Mouse (Mus musculus): ENCODE results near the gene Kcnh4. TPM values are rescaled to one million over a fixed set of nuclear protein-coding genes. Genes with fewer than 3 reads are reported as not detected.
A peak's percentile ranks its signal among the peaks of the same experiment; 100 is the strongest.

Kcnh4 gene
- total RNA-seq, 2 experiments from 2014 or later = 1.8 to 2.8 TPM

DNA sequence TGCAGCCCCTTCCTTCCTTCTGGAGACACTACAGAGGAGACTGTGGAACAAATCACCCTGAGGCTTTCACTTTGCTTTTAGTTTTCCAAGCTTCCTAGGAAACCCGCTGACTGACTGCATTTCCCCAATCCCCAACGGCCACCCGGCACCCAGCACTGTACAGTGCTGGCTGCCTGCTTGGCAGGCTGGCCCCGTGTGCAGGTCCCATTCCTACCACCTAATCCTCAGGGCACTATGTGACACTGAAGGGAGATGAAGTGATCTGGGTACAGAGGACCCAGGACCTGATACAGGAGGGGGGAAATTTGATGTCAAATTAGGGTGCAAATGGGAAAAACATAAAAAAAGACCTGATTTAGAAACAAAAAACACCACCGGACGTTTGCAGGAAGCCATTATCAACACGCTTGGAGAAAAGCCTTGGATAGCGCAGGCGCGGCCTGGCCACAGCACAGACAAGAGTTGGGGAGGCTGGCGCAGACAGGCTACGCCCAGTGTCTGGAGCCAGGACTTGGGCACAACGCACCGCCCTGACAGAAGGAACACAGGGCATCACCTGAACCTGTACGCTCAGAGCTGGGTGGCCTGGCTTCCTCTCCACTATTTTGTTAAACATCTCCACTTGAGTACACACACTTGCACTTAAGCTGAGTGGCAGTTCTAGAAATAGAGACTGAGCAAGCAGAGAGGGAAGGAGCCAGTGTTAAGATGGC is 22.2 kb upstream of the Kcnh4 start:
- no peak for TF ChIP-seq CTCF (conservative IDR thresholded peaks at IDR 0.05)
- H3K4me3 ChIP-seq = no peak overlapping the region
- no peak overlapping the region for H3K27ac ChIP-seq
- no peak for DNase-seq (ENCODE audit: low spot score in 2 of 2)

GRCm38 (mm10) chr11:100780247-100780646 is 20.5 kb upstream of the Kcnh4 start:
- DNase-seq (ENCODE audit: low spot score in 2 of 2) = no peak
- Histone ChIP-seq H3K27ac (no peak overlapping the region), H3K4me3 (no peak overlapping the region)
- no peak for TF ChIP-seq CTCF (conservative IDR thresholded peaks at IDR 0.05)

DNA sequence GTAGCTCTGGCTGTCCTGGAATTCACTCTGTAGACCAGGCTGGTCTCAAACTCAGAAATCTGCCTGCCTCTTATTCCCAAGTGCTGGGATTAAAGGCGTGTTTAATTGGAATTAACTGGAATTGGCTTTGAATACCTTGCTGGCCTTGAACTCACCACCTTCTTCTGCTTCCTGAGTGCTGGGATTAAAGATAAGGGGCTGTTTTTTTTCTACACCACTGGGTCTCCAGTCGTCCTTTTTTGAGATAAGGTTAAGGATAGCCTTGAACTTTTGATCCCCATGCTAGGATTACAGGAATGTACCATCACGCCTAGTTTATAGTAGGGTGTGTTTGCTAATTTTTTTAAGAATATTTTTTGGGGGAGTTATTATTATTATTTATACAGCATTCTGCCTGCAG is 18.3 kb upstream of the Kcnh4 start:
- H3K27ac ChIP-seq = no peak overlapping the region
- H3K4me3 ChIP-seq = no peak overlapping the region
- no peak for TF ChIP-seq CTCF (conservative IDR thresholded peaks at IDR 0.05)
- no peak for DNase-seq (ENCODE audit: low spot score in 2 of 2)

DNA sequence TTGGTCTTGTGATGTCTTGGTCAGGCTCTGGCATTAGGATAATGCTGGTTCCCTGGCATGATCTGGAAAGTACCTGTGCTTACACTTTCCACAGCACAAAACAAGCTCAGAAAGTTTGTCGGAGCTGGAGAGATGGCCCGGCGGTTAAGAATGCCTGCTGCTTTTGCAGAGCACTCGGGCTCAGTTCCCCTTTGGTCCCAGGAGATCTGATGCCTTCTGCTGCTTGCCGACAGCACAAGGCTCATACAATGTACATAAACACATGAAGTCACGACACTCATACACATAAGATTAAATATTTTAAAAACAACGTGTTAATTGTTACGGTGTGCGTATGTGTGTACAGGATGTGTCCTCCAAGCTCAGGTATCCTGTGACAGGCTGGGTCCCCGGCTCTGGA is 16.2 kb upstream of the Kcnh4 start:
- Histone ChIP-seq H3K27ac (no peak overlapping the region), H3K4me3 (no peak overlapping the region)
- TF ChIP-seq CTCF (conservative IDR thresholded peaks at IDR 0.05) = no peak
- DNase-seq (ENCODE audit: low spot score in 2 of 2) = no peak

GRCm38 (mm10) chr11:100774261-100774660 is 14.5 kb upstream of the Kcnh4 start:
- TF ChIP-seq CTCF (conservative IDR thresholded peaks at IDR 0.05) = no peak

GRCm38 (mm10) chr11:100770646-100771408 is 11.1 kb upstream of the Kcnh4 start, which contains the start of gene Ghdc:
TSS of gene Ghdc (minus strand) at chr11:100770957.
- TF ChIP-seq CTCF (conservative IDR thresholded peaks at IDR 0.05) = no peak
- Histone ChIP-seq H3K4me3 (peak within 1 kb of the TSS; percentile 66), H3K27ac (peak within 1 kb of the TSS; percentile 87)
- DNase-seq (ENCODE audit: low spot score in 2 of 2) = peak; percentile 67 to 79

More at GRCm38 (mm10) chr11:100774261-100774660, 14.5 kb upstream of the Kcnh4 start:
- no peak for DNase-seq (ENCODE audit: low spot score in 2 of 2)
- Histone ChIP-seq H3K4me3 (no peak overlapping the region), H3K27ac (no peak overlapping the region)

DNA sequence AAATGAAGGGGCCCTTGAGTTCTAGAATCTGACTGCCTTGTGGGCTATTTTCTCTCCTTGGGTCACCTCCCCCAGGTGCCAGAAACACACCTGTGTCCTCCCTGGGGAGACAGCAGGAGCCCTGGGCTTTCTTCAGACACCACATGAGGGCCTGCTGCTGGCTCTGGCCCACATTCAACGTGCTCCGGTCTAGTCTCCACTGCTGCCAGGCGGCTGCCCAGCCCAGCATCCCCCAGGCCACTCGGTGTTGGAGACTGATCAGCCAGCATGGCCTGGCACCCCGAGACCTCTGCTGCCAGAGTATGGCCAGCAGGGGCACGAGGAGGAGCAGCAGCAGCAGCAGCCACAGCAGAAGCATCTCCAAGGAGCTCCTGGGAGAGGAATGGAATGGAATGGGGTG is 10.2 kb upstream of the Kcnh4 start:
- no peak for DNase-seq (ENCODE audit: low spot score in 2 of 2)
- H3K4me3 ChIP-seq = peak overlapping the region; percentile 66
- no peak for TF ChIP-seq CTCF (conservative IDR thresholded peaks at IDR 0.05)
- H3K27ac ChIP-seq = peak overlapping the region; percentile 87

GRCm38 (mm10) chr11:100767871-100768270 is 8.1 kb upstream of the Kcnh4 start:
- no peak for DNase-seq (ENCODE audit: low spot score in 2 of 2)
- TF ChIP-seq CTCF (conservative IDR thresholded peaks at IDR 0.05) = no peak

GRCm38 (mm10) chr11:100766726-100767125 is 7.0 kb upstream of the Kcnh4 start:
- Histone ChIP-seq H3K4me3 (no peak overlapping the region), H3K27ac (no peak overlapping the region)
- no peak for DNase-seq (ENCODE audit: low spot score in 2 of 2)
- TF ChIP-seq CTCF (conservative IDR thresholded peaks at IDR 0.05) = no peak

More at GRCm38 (mm10) chr11:100767871-100768270, 8.1 kb upstream of the Kcnh4 start:
- Histone ChIP-seq H3K27ac (no peak overlapping the region), H3K4me3 (no peak overlapping the region)

GRCm38 (mm10) chr11:100762831-100763230 is 3.1 kb upstream of the Kcnh4 start, which contains the start of gene Hcrt:
TSS of gene Hcrt (minus strand) at chr11:100762931.
- Histone ChIP-seq H3K27ac (peak within 1 kb of the TSS; percentile 21), H3K4me3 (peak within 1 kb of the TSS; percentile 56)
- TF ChIP-seq CTCF (conservative IDR thresholded peaks at IDR 0.05) = no peak
- DNase-seq (ENCODE audit: low spot score in 2 of 2) = no peak

- H3K27ac ChIP-seq = peak overlapping the region; percentile 21
- TF ChIP-seq CTCF (conservative IDR thresholded peaks at IDR 0.05) = peak; percentile 89
- H3K4me3 ChIP-seq = peak overlapping the region; percentile 56
- peak; percentile 75 to 85 for DNase-seq (ENCODE audit: low spot score in 2 of 2)
These were observed 1.9 kb upstream of the Kcnh4 start for GRCm38 (mm10) chr11:100761547-100762045.

DNA sequence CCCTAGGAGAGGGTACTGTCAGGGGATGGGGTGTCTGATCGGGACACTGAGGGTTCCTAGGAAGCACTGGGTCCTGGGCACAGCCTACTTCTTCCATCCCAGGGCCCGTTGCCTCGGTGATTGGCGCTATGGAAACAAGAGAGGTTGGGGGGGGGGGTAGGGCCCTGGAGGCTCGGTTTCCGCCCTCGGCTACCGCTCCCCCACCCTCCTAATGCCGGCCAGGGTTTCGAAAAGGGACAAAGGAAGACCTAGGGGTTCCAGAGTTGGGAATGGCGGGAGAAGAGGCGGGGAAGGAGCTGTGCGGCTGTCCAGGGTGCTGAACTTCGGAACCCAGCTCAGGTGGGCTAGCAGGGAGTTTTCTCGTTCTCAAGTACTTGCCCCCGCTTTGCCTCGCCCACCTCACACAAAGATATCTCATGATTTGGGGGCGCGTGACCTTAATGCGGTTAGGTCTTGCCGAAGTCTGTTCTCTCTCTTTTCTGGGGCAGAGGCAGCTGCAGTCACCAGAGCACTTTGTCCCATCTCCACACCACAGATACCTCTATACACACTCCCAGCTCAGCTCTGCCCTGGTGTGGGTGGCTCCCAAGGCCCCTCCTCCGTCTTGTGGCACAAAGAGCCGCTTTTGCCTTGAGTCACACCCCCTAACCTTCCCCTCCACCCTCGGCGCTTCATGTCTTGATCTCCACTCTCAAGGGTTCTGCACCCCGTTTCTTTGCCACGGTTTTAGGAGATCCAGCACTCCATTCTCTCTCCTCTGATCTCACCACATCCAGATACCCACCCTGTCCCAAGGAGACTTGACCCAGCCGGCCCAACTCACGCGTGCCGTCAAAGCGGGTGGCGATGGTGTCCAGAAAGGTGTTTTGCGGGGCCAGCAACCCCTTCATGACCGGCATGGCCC is 783 bp downstream of the Kcnh4 start:
- DNase-seq (ENCODE audit: low spot score in 2 of 2) = no peak
- H3K4me3 ChIP-seq = peak overlapping the region; percentile 56
- H3K27ac ChIP-seq = peak overlapping the region; percentile 62; the same call in 1 of the 2 replicates
- no peak for TF ChIP-seq CTCF (conservative IDR thresholded peaks at IDR 0.05)

All from layer of hippocampus, adult 2 months (tissue).